Mouse (Mus musculus) intestine, embryonic 16.5 days (tissue): ENCODE data around the gene Rhd. TPM values are rescaled to one million over a fixed set of nuclear protein-coding genes. Genes with fewer than 3 reads are reported as not detected.
"Not testable (repeated sequence)": the region's sequence is repeated elsewhere in the genome, so short reads cannot be mapped to it uniquely, and the experiment has no call there.

ENCODE experiments used
- ATAC-seq: fragments of 200-750 bp; cut with Nextera tagmentation; 2 replicates; pipeline ENCODE4 v1.8.0; 2017; ENCODE audit warnings: moderate TSS enrichment, moderate library complexity
- H3K27ac ChIP-seq: fragments of 300-500 bp; sonication (generic); 2 replicates; pipeline ENCODE4 v1.5.1; 2014; ENCODE audit warnings: mild to moderate bottlenecking, low read length
- H3K27me3 ChIP-seq: fragments of 300-500 bp; sonication (generic); replicated peaks from 2 replicates; pipeline ENCODE4 v1.6.1; 2014; ENCODE audit warnings: low read length, control low read depth, mixed read lengths; ENCODE audit not compliant: control insufficient read depth, insufficient read depth
- H3K36me3 ChIP-seq: fragments of 300-500 bp; sonication (generic); 2 replicates; pipeline ENCODE4 v1.6.1; 2014; ENCODE audit warnings: low read length, control low read depth; ENCODE audit not compliant: control insufficient read depth, insufficient read depth
- H3K4me1 ChIP-seq: fragments of 300-500 bp; sonication (generic); 2 replicates; pipeline ENCODE4 v1.6.1; 2014; ENCODE audit warnings: low read length, control low read depth, mixed read lengths; ENCODE audit not compliant: control insufficient read depth, insufficient read depth
- H3K4me2 ChIP-seq: fragments of 300-500 bp; sonication (generic); 2 replicates; pipeline ENCODE4 v1.6.1; 2014; ENCODE audit warnings: low read depth, low read length, control low read depth
- H3K4me3 ChIP-seq: fragments of 300-500 bp; sonication (generic); 2 replicates; pipeline ENCODE4 v1.5.1; 2014; ENCODE audit warnings: mild to moderate bottlenecking, low read length
- H3K9ac ChIP-seq: fragments of 300-500 bp; sonication (generic); 2 replicates; pipeline ENCODE4 v1.6.1; 2014; ENCODE audit warnings: low read depth, low read length
- H3K9me3 ChIP-seq: fragments of 300-500 bp; sonication (generic); 2 replicates; pipeline ENCODE4 v1.6.1; 2016; ENCODE audit warnings: low read length, control low read depth; ENCODE audit not compliant: control insufficient read depth
- WGBS: fragments of 180-500 bp; shearing (Covaris S2); extraction: QIAGEN DNeasy Blood & Tissue Kit; methylation state at CpG from one replicate; pipeline ENCODE4 v1.1.7; 2014; 5-methylcytosine and 5-hydroxymethylcytosine counted together
- polyA plus RNA-seq: library from polyadenylated mRNA; unstranded; fragments of >200 nt; fragmentation: Nextera tagmentation; extraction: Ambion mirVana; gene quantifications from 2 replicates; pipeline ENCODE4 v1.2.1, GENCODE M21; 2015

Rhd gene
- polyA plus RNA-seq, 1 experiment from 2014 or later, result 10.1 TPM

GRCm38 (mm10) chr4:134903046-134903445 is 38.7 kb downstream of the Rhd start:
- no peaks in the 10 kb centered on the region for H3K9me3 ChIP-seq
- 79% methylated on average over 7 of the region's 7 CpGs for WGBS
- H3K4me2 ChIP-seq, result no peak overlapping the region
- no peaks in the 10 kb centered on the region for H3K4me1 ChIP-seq
- H3K4me3 ChIP-seq, result no peak overlapping the region
- no peak overlapping the region for H3K27ac ChIP-seq
- no peak for ATAC-seq
- H3K9ac ChIP-seq, result no peak overlapping the region
- no peaks in the 10 kb centered on the region for H3K27me3 ChIP-seq
- H3K36me3 ChIP-seq, result peaks cover 26% of the 10 kb centered on the region

GRCm38 (mm10) chr4:134911406-134911805 is 47.1 kb downstream of the Rhd start:
- H3K27me3 ChIP-seq, H3K9ac ChIP-seq, H3K4me1 ChIP-seq, ATAC-seq, H3K9me3 ChIP-seq, H3K27ac ChIP-seq, H3K4me3 ChIP-seq, H3K4me2 ChIP-seq: not testable (repeated sequence)
- H3K36me3 ChIP-seq, result peaks cover 10% of the 10 kb centered on the region; the same call in 1 of the 2 replicates
- WGBS, result 95% methylated on average over 6 of the region's 8 CpGs

- H3K9me3 ChIP-seq, result no peaks in the 10 kb centered on the region
- no peak for ATAC-seq
- no peak overlapping the region; the same call in 1 of the 2 replicates for H3K4me3 ChIP-seq
- no peak overlapping the region for H3K4me2 ChIP-seq
- no peak overlapping the region for H3K27ac ChIP-seq
- WGBS, result 35% methylated on average over 3 of the region's 3 CpGs
- H3K9ac ChIP-seq, result no peak overlapping the region
- no peaks in the 10 kb centered on the region for H3K27me3 ChIP-seq
- peaks cover 8% of the 10 kb centered on the region; the same call in 1 of the 2 replicates for H3K36me3 ChIP-seq
- peaks cover 9% of the 10 kb centered on the region for H3K4me1 ChIP-seq
These were observed 49.1 kb downstream of the Rhd start for GRCm38 (mm10) chr4:134913413-134913812.

- 1% methylated on average over 43 of the region's 43 CpGs for WGBS
- peak; percentile 83 for ATAC-seq
These were observed 50.0 kb downstream of the Rhd start for GRCm38 (mm10) chr4:134914122-134914863.

GRCm38 (mm10) chr4:134914864-134915209 is 50.5 kb downstream of the Rhd start, which contains the start of gene Tmem50a:
Gene Tmem50a, minus strand, starts transcription at chr4:134915024.
- Histone ChIP-seq H3K9ac (peak within 1 kb of the TSS; percentile 88), H3K4me2 (peak within 1 kb of the TSS; percentile 47), H3K4me3 (peak within 1 kb of the TSS; percentile 89), H3K36me3 (peaks cover 4% of the 10 kb centered on the region; the same call in 1 of the 2 replicates), H3K27ac (peak within 1 kb of the TSS; percentile 96), H3K9me3 (no peaks in the 10 kb centered on the region), H3K4me1 (peaks cover 9% of the 10 kb centered on the region), H3K27me3 (no peaks in the 10 kb centered on the region)
- peak; percentile 94 for ATAC-seq
- WGBS, result under 1% methylated on average over 25 of the region's 25 CpGs

More at GRCm38 (mm10) chr4:134914122-134914863, 50.0 kb downstream of the Rhd start:
- peaks cover 8% of the 10 kb centered on the region; the same call in 1 of the 2 replicates for H3K36me3 ChIP-seq
- H3K4me3 ChIP-seq, result peak overlapping the region; percentile 89
- H3K9me3 ChIP-seq, result no peaks in the 10 kb centered on the region
- peak overlapping the region; percentile 88 for H3K9ac ChIP-seq
- H3K27ac ChIP-seq, result peak overlapping the region; percentile 96
- H3K27me3 ChIP-seq, result no peaks in the 10 kb centered on the region
- H3K4me1 ChIP-seq, result peaks cover 9% of the 10 kb centered on the region
- peak overlapping the region; percentile 47 for H3K4me2 ChIP-seq

- H3K9ac ChIP-seq, result peak overlapping the region; percentile 88
- ATAC-seq, result peak; percentile 41
- H3K27ac ChIP-seq, result no peak overlapping the region
- H3K36me3 ChIP-seq, result peaks cover 4% of the 10 kb centered on the region; the same call in 1 of the 2 replicates
- WGBS, result 57% methylated on average over 14 of the region's 14 CpGs
- no peaks in the 10 kb centered on the region for H3K27me3 ChIP-seq
- H3K4me1 ChIP-seq, result peaks cover 9% of the 10 kb centered on the region
- H3K4me2 ChIP-seq, result peak overlapping the region; percentile 47
- H3K9me3 ChIP-seq, result no peaks in the 10 kb centered on the region
- peak overlapping the region; percentile 89 for H3K4me3 ChIP-seq
These were observed 51.1 kb downstream of the Rhd start for GRCm38 (mm10) chr4:134915223-134916050.

GRCm38 (mm10) chr4:134917194-134917593 is 52.9 kb downstream of the Rhd start:
- Histone ChIP-seq H3K4me1 (peaks cover 9% of the 10 kb centered on the region), H3K4me3 (no peak overlapping the region), H3K27ac (no peak overlapping the region), H3K9ac (no peak overlapping the region), H3K27me3 (no peaks in the 10 kb centered on the region), H3K36me3 (no peaks in the 10 kb centered on the region), H3K9me3 (no peaks in the 10 kb centered on the region), H3K4me2 (no peak overlapping the region)
- no peak for ATAC-seq
- WGBS, result 78% methylated on average over 3 of the region's 3 CpGs

- no peak overlapping the region for H3K4me2 ChIP-seq
- H3K27ac ChIP-seq, result no peak overlapping the region
- WGBS, result 52% methylated on average over 7 of the region's 7 CpGs
- H3K9ac ChIP-seq, result no peak overlapping the region
- H3K4me3 ChIP-seq, result no peak overlapping the region
- H3K4me1 ChIP-seq, result peaks cover 4% of the 10 kb centered on the region
- ATAC-seq, result no peak
- no peaks in the 10 kb centered on the region for H3K9me3 ChIP-seq
- H3K36me3 ChIP-seq, result no peaks in the 10 kb centered on the region
- H3K27me3 ChIP-seq, result no peaks in the 10 kb centered on the region
These were observed 54.0 kb downstream of the Rhd start for GRCm38 (mm10) chr4:134918381-134918780.

- H3K36me3 ChIP-seq, result no peaks in the 10 kb centered on the region
- 44% methylated on average over 12 of the region's 12 CpGs for WGBS
- no peak for ATAC-seq
These were observed 55.6 kb downstream of the Rhd start for GRCm38 (mm10) chr4:134919733-134920540.

More at GRCm38 (mm10) chr4:134919733-134920540, 55.6 kb downstream of the Rhd start:
- Histone ChIP-seq H3K4me2 (no peak overlapping the region), H3K27me3 (no peaks in the 10 kb centered on the region), H3K27ac (no peak overlapping the region), H3K9me3 (no peaks in the 10 kb centered on the region), H3K4me1 (peaks cover 4% of the 10 kb centered on the region), H3K9ac (no peak overlapping the region), H3K4me3 (no peak overlapping the region)
